Mouse (Mus musculus): ENCODE results near the gene Nucb1. TPM values are rescaled to one million over a fixed set of nuclear protein-coding genes. Genes with fewer than 3 reads are reported as not detected.
"Not testable (repeated sequence)": the region's sequence is repeated elsewhere in the genome, so short reads cannot be mapped to it uniquely, and the experiment has no call there.

The Nucb1 gene
- polyA plus RNA-seq, 1 experiment, result 111 TPM

GRCm38 (mm10) chr7:45522957-45523676, 12.9 kb upstream of the Nucb1 start:
- no peak for TF ChIP-seq POLR2A (IDR thresholded peaks at IDR 0.05; ENCODE audit: borderline replicate concordance, extremely low read depth, insufficient read depth, insufficient read length, poor library complexity, severe bottlenecking)
- no peak for DNase-seq (ENCODE audit: low read depth)

GRCm38 (mm10) chr7:45522194-45522752, 12.1 kb upstream of the Nucb1 start:
- DNase-seq (ENCODE audit: low read depth), result no peak
- TF ChIP-seq POLR2A (IDR thresholded peaks at IDR 0.05; ENCODE audit: borderline replicate concordance, extremely low read depth, insufficient read depth, insufficient read length, poor library complexity, severe bottlenecking), result no peak
- no peak for TF ChIP-seq CTCF (IDR thresholded peaks at IDR 0.05; ENCODE audit: borderline replicate concordance, extremely low read depth, insufficient read depth, insufficient read length)

GRCm38 (mm10) chr7:45521728-45522184, 11.6 kb upstream of the Nucb1 start:
- DNase-seq (ENCODE audit: low read depth), result peak; percentile 97

GRCm38 (mm10) chr7:45520605-45521004, 10.4 kb upstream of the Nucb1 start:
- DNase-seq (ENCODE audit: low read depth), result no peak
- no peak for TF ChIP-seq POLR2A (IDR thresholded peaks at IDR 0.05; ENCODE audit: borderline replicate concordance, extremely low read depth, insufficient read depth, insufficient read length, poor library complexity, severe bottlenecking)
- no peak for TF ChIP-seq CTCF (IDR thresholded peaks at IDR 0.05; ENCODE audit: borderline replicate concordance, extremely low read depth, insufficient read depth, insufficient read length)

More at GRCm38 (mm10) chr7:45521728-45522184, 11.6 kb upstream of the Nucb1 start:
- TF ChIP-seq CTCF (IDR thresholded peaks at IDR 0.05; ENCODE audit: borderline replicate concordance, extremely low read depth, insufficient read depth, insufficient read length) (no peak), POLR2A (IDR thresholded peaks at IDR 0.05; ENCODE audit: borderline replicate concordance, extremely low read depth, insufficient read depth, insufficient read length, poor library complexity, severe bottlenecking) (no peak)

- peak; percentile 27 for DNase-seq (ENCODE audit: low read depth)
- TF ChIP-seq CTCF (IDR thresholded peaks at IDR 0.05; ENCODE audit: borderline replicate concordance, extremely low read depth, insufficient read depth, insufficient read length), result no peak
- TF ChIP-seq POLR2A (IDR thresholded peaks at IDR 0.05; ENCODE audit: borderline replicate concordance, extremely low read depth, insufficient read depth, insufficient read length, poor library complexity, severe bottlenecking), result no peak
Measured at GRCm38 (mm10) chr7:45519345-45520120, 9.3 kb upstream of the Nucb1 start.

GRCm38 (mm10) chr7:45518618-45519017, 8.4 kb upstream of the Nucb1 start:
- DNase-seq (ENCODE audit: low read depth), result no peak
- TF ChIP-seq POLR2A (IDR thresholded peaks at IDR 0.05; ENCODE audit: borderline replicate concordance, extremely low read depth, insufficient read depth, insufficient read length, poor library complexity, severe bottlenecking) (no peak), CTCF (IDR thresholded peaks at IDR 0.05; ENCODE audit: borderline replicate concordance, extremely low read depth, insufficient read depth, insufficient read length) (no peak)

- not testable (repeated sequence) for DNase-seq (ENCODE audit: low read depth)
Measured at GRCm38 (mm10) chr7:45516846-45517245, 6.6 kb upstream of the Nucb1 start.

- no peak for DNase-seq (ENCODE audit: low read depth)
- TF ChIP-seq CTCF (IDR thresholded peaks at IDR 0.05; ENCODE audit: borderline replicate concordance, extremely low read depth, insufficient read depth, insufficient read length) (no peak), POLR2A (IDR thresholded peaks at IDR 0.05; ENCODE audit: borderline replicate concordance, extremely low read depth, insufficient read depth, insufficient read length, poor library complexity, severe bottlenecking) (no peak)
Measured at GRCm38 (mm10) chr7:45515436-45515835, 5.2 kb upstream of the Nucb1 start.

- TF ChIP-seq CTCF (IDR thresholded peaks at IDR 0.05; ENCODE audit: borderline replicate concordance, extremely low read depth, insufficient read depth, insufficient read length) (no peak), POLR2A (IDR thresholded peaks at IDR 0.05; ENCODE audit: borderline replicate concordance, extremely low read depth, insufficient read depth, insufficient read length, poor library complexity, severe bottlenecking) (no peak)
- DNase-seq (ENCODE audit: low read depth), result no peak
Measured at GRCm38 (mm10) chr7:45514411-45514810, 4.2 kb upstream of the Nucb1 start.

GRCm38 (mm10) chr7:45509181-45509882, 874 bp downstream of the Nucb1 start:
- no peak for DNase-seq (ENCODE audit: low read depth)
- no peak for TF ChIP-seq CTCF (IDR thresholded peaks at IDR 0.05; ENCODE audit: borderline replicate concordance, extremely low read depth, insufficient read depth, insufficient read length)
- TF ChIP-seq POLR2A (IDR thresholded peaks at IDR 0.05; ENCODE audit: borderline replicate concordance, extremely low read depth, insufficient read depth, insufficient read length, poor library complexity, severe bottlenecking), result no peak

- no peak for DNase-seq (ENCODE audit: low read depth)
- TF ChIP-seq CTCF (IDR thresholded peaks at IDR 0.05; ENCODE audit: borderline replicate concordance, extremely low read depth, insufficient read depth, insufficient read length), result no peak
Measured at GRCm38 (mm10) chr7:45508561-45508960, 1.6 kb downstream of the Nucb1 start.

All from brain, embryonic 14.5 days (tissue).